Mouse (Mus musculus) cortical plate, adult 2 months (tissue): ENCODE measurements around the gene Man2b2.

Experiments
- CTCF ChIP-seq: fragments of 200-500 bp; IDR thresholded peaks from 2 replicates; pipeline ENCODE4 v1.5.1; 2011; ENCODE audit warnings: mild to moderate bottlenecking, control low read depth, low read length; ENCODE audit not compliant: insufficient read depth; ENCODE audit errors: extremely low read depth
- POLR2A ChIP-seq: fragments of 200-500 bp; IDR thresholded peaks from 2 replicates; pipeline ENCODE4 v1.6.1; 2011; ENCODE audit warnings: mild to moderate bottlenecking, low read length, control low read depth; ENCODE audit not compliant: insufficient read depth; ENCODE audit errors: extremely low read depth

- TF ChIP-seq POLR2A, result no peak
- no peak for TF ChIP-seq CTCF
Observed at GRCm38 (mm10) chr5:36857546-36857945, 27.1 kb upstream of the Man2b2 start.
